Mouse (Mus musculus) brain, embryonic 14.5 days (tissue): ENCODE results near the gene Neu1. TPM values are rescaled to one million over a fixed set of nuclear protein-coding genes. Genes with fewer than 3 reads are reported as not detected.
"Not testable (repeated sequence)": the region's sequence is repeated elsewhere in the genome, so short reads cannot be mapped to it uniquely, and the experiment has no call there.

ENCODE experiments used
- DNase-seq: peaks from one replicate; pipeline ENCODE4 v3.0.0-alpha.2; 2011; ENCODE audit warnings: low read depth
- CTCF ChIP-seq: fragments of 200-500 bp; IDR thresholded peaks from 2 replicates; pipeline ENCODE4 v1.5.1; 2012; ENCODE audit warnings: inconsistent platforms, mild to moderate bottlenecking, moderate library complexity, borderline replicate concordance; ENCODE audit not compliant: insufficient read depth, insufficient read length; ENCODE audit errors: extremely low read depth
- POLR2A ChIP-seq: fragments of 200-500 bp; IDR thresholded peaks from 2 replicates; pipeline ENCODE4 v1.6.1; 2012; ENCODE audit warnings: mild to moderate bottlenecking, inconsistent platforms, borderline replicate concordance; ENCODE audit not compliant: poor library complexity, insufficient read depth, insufficient read length, severe bottlenecking; ENCODE audit errors: extremely low read depth
- polyA plus RNA-seq: library from polyadenylated mRNA; depleted of rRNA; stranded (reverse); fragments of >200 nt; gene quantifications from 2 replicates; pipeline ENCODE4 v1.2.3, GENCODE M21; 2012

Gene Neu1
- polyA plus RNA-seq, 1 experiment, result 28.0 TPM

DNA sequence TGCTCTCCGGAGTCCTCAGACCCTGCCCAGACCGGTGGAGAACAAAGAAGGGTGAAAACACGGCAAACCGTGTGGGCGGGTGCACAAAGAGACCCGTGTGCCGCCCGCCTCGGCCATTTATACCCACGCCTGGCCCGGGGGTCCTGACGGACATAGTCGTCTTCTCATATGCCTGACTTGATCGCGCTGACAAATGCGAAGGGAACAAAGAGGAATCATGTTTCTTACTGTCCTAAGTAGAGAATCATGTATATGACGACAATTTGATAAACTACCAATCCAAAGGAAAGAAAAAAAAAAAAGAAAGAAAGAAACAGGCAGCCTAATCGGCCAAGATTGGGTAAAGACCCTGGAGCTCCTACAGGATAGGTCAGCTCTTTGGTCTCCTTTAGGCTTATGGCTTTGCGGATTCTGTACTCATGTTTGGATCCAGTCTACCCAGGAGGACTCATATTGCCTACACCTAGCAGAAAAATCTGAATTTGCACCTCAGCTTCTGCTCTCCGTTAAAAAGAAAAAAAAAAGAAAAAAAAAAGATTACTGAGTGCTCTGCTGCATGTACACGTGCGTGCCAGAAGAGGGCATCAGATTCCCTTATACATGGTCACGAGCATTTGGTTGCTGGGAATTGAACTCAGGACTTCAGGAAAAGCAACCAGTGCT is 21.5 kb downstream of the Neu1 start:
- peak; percentile 60; the same call in 1 of the 2 replicates for TF ChIP-seq CTCF
- peak; percentile 91; the same call in 1 of the 2 replicates for TF ChIP-seq POLR2A
- DNase-seq, result peak; percentile 90

- DNase-seq, result no peak
- no peak for TF ChIP-seq POLR2A
- no peak for TF ChIP-seq CTCF
Observed at GRCm38 (mm10) chr17:34953258-34953657, 22.2 kb downstream of the Neu1 start.

GRCm38 (mm10) chr17:34953904-34954303 is 22.9 kb downstream of the Neu1 start:
- DNase-seq, result no peak
- TF ChIP-seq POLR2A, result no peak
- no peak for TF ChIP-seq CTCF

GRCm38 (mm10) chr17:34954831-34955230 is 23.8 kb downstream of the Neu1 start:
- no peak for DNase-seq
- TF ChIP-seq CTCF, result no peak

DNA sequence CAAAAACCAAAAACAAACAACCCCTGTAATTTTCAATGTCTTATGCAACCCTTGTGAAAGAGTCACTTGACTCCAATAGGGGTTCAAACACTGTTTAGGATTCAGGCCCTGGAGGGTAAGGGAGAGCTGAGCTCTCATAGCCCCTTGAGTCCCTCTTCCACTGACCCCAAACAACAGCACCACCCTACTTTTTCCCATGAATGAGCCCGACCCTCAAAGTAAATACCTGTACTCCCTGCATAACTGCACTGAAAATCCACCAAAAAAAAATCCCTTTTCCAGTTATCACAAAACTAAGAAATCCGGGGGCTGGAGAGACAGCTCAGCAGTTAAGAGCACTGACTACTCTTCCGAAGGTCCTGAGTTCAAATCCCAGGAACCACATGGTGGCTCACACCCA is 24.8 kb downstream of the Neu1 start:
- TF ChIP-seq POLR2A (no peak), CTCF (no peak)
- DNase-seq, result no peak

GRCm38 (mm10) chr17:34956340-34956739 is 25.3 kb downstream of the Neu1 start:
- no peak for TF ChIP-seq POLR2A
- no peak for TF ChIP-seq CTCF
- DNase-seq, result peak; percentile 57

GRCm38 (mm10) chr17:34957291-34957690 is 26.2 kb downstream of the Neu1 start:
- not testable (repeated sequence) for DNase-seq

DNA sequence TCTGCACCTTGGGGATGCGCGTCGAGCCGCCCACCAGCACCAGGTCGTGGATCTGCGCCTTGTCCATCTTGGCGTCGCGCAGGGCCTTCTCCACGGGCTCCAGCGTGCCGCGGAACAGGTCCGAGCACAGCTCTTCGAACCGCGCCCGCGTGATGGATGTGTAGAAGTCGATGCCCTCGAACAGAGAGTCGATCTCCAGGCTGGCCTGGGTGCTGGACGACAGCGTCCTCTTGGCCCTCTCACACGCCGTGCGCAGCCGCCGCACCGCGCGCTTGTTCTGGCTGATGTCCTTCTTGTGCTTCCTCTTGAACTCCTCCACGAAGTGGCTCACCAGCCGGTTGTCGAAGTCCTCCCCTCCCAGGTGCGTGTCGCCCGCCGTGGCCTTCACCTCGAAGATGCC is 26.9 kb downstream of the Neu1 start:
- DNase-seq, result not testable (repeated sequence)

DNA sequence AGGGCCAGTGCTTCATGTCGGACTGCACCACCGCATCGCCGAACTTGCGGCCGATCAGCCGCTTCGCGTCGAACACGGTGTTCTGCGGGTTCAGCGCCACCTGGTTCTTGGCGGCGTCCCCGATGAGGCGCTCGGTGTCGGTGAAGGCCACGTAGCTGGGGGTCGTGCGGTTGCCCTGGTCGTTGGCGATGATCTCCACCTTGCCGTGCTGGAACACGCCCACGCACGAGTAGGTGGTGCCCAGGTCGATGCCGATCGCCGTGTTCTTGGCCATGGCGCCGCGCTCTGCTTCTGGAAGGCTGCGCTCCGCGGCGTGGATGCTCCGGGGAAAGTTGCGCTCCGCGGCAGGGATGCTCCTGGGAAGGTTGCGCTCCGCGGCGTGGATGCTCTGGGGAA is 27.7 kb downstream of the Neu1 start:
- DNase-seq, result not testable (repeated sequence)

GRCm38 (mm10) chr17:34959130-34959778 is 28.2 kb downstream of the Neu1 start, which contains the start of gene Hspa1b:
TSS of gene Hspa1b (minus strand) at chr17:34959238.
- DNase-seq, result peak; percentile 84

GRCm38 (mm10) chr17:34959881-34960515 is 28.9 kb downstream of the Neu1 start:
- TF ChIP-seq CTCF, result no peak
- no peak for TF ChIP-seq POLR2A
- no peak for DNase-seq

GRCm38 (mm10) chr17:34960702-34961493 is 29.8 kb downstream of the Neu1 start:
- TF ChIP-seq POLR2A, result no peak
- TF ChIP-seq CTCF, result no peak
- no peak for DNase-seq

GRCm38 (mm10) chr17:34962125-34962524 is 31.1 kb downstream of the Neu1 start:
- TF ChIP-seq POLR2A, result no peak
- no peak for TF ChIP-seq CTCF
- no peak for DNase-seq
